In the genomic region with DNA sequence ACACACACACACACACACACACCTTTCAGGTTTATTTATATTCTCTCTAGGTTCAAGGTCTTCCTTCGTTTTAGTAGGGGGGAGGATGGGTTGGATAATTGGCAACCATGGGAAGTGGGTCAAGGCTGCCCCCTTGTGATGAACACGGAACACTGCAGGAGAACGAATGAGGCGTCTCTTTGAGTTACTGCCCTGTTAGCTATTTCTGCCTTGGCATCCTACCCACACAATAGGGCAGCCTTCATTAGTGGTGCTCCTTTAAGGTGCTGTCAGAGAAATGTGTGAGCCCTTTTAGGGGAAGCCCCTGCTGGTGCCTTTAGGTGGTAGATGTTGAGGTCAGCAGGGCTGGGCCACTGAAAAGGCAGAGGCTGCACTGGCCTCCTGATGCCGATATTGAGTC, we compare ENCODE assay signal across 9 mouse cellular contexts. TPM values are rescaled to one million over a fixed set of nuclear protein-coding genes. Genes with fewer than 3 reads are reported as not detected.
DNase-seq lines count a peak whose midpoint lies in the region; ATAC-seq lines count a peak whose summit lies in the region.
"Had no signal": no experiment of that assay in that cellular context is flagged by ENCODE, and none has a peak within 500 bp of the region (broad histone marks: within the 10 kb centered on the region; RNA-seq: fewer than 3 reads in every experiment).

No protein-coding gene starts in this region.

- peak; percentile 32 for ATAC-seq in inflammation-experienced regulatory T-cells, adult 6 months
- peak; percentile 72; the same call in 1 of the 2 replicates for ATAC-seq in megakaryocyte-erythroid progenitor cell, adult 5-6 weeks (replicated peaks; ENCODE audit: low FRiP score, low TSS enrichment, poor library complexity, severe bottlenecking)

- peak; percentile 35 for DNase-seq in gastrocnemius, postnatal 14 days
- DNase-seq in gastrocnemius, adult 8-10 months (ENCODE audit: low spot score in 2 of 2) = no peak
- DNase-seq in 3T3-L1 (ENCODE audit: low read depth, low spot score) (peak; percentile 76), WW6 (ENCODE audit: low read depth, low spot score) (peak; percentile 13)
- peak; percentile 75 for DNase-seq in embryo, embryonic 10.5 days (ENCODE audit: low spot score)
- DNase-seq in yolk sac, embryonic 10.5 days (ENCODE audit: low spot score) = peak; percentile 30

- intact Hi-C loops in gastrocnemius, postnatal 14 days (cut with DNase I; ENCODE audit: low total_unique reads) = loop anchor here (5.0 to 10.0 kb wide), 2 partner anchors 35 to 423 kb away; no protein-coding TSS in a partner anchor

RNA-seq across cellular contexts. Expression of a gene that starts 8.7 kb away (rescaled TPM):
- not detected for total RNA-seq in gastrocnemius, postnatal 14 days (2021)
- total RNA-seq in gastrocnemius, adult 8-10 months (2022) = not detected
- not detected for polyA plus RNA-seq in inflammation-experienced regulatory T-cells, adult 6 months (2017; shearing (Covaris generic))
- not detected in 2 replicates for total RNA-seq in megakaryocyte-erythroid progenitor cell, adult 5-6 weeks (2014; fragmentation: Nextera tagmentation)
- total RNA-seq in megakaryocyte-erythroid progenitor cell, adult 5-6 weeks (2017) = not detected in 2 replicates
- polyA plus RNA-seq: limb, embryonic 14.5 days had no signal

RNA-seq across cellular contexts. Expression of a gene that starts 29.9 kb away (rescaled TPM):
- not detected for total RNA-seq in gastrocnemius, postnatal 14 days (2021)
- not detected for total RNA-seq in gastrocnemius, adult 8-10 months (2022)
- not detected for polyA plus RNA-seq in inflammation-experienced regulatory T-cells, adult 6 months (2017; shearing (Covaris generic))
- total RNA-seq in megakaryocyte-erythroid progenitor cell, adult 5-6 weeks (2014; fragmentation: Nextera tagmentation) = not detected in 2 replicates
- total RNA-seq in megakaryocyte-erythroid progenitor cell, adult 5-6 weeks (2017) = not detected in 2 replicates
- polyA plus RNA-seq: limb, embryonic 14.5 days had no signal

Comparison
In these comparisons a context has a peak if more than half of its experiments do, and no peak if none do; other contexts are left out.
1. DNase-seq: peak in gastrocnemius, postnatal 14 days (single experiment), 3T3-L1 (single experiment), WW6 (single experiment), embryo, embryonic 10.5 days (single experiment) and yolk sac, embryonic 10.5 days (single experiment); none in gastrocnemius, adult 8-10 months (0 of 2).